Mouse (Mus musculus) MEL (cell line): ENCODE data around the gene Elfn2. TPM values are rescaled to one million over a fixed set of nuclear protein-coding genes. Genes with fewer than 3 reads are reported as not detected.

ENCODE experiments used
- DNase-seq: peaks from one replicate; pipeline ENCODE4 v3.0.0; 2011; ENCODE audit warnings: low read depth, low spot score
- H3K27ac ChIP-seq: 2 replicates; pipeline ENCODE4 v1.5.1; 2012; ENCODE audit warnings: low read depth, mild to moderate bottlenecking, control low read depth, low read length, moderate library complexity; ENCODE audit not compliant: control insufficient read depth
- H3K27me3 ChIP-seq, 2 experiments: fragments of 150-350 bp in 1 of 2; sonication (generic) in 1 of 2; 2 replicates each; pipeline ENCODE4 v1.6.1; 2012; ENCODE audit warnings: low read length in 2 of 2, mild to moderate bottlenecking in 2 of 2, improper control_type of control experiment in 1 of 2, moderate library complexity in 1 of 2; ENCODE audit not compliant: insufficient read depth in 2 of 2, control insufficient read depth in 1 of 2
- H3K36me3 ChIP-seq, 2 experiments: 2 replicates each; pipeline ENCODE4 v1.6.1; 2012 to 2014; ENCODE audit warnings: low read length in 2 of 2, improper control_type of control experiment in 1 of 2, inconsistent platforms in 1 of 2, mild to moderate bottlenecking in 1 of 2; ENCODE audit not compliant: insufficient read depth in 2 of 2, control insufficient read depth in 1 of 2
- H3K4me1 ChIP-seq, 2 experiments: fragments of 150-350 bp in 1 of 2; sonication (generic) in 1 of 2; 2 replicates each; pipeline ENCODE4 v1.6.1; 2012; ENCODE audit warnings: low read length in 2 of 2, improper control_type of control experiment in 1 of 2, mild to moderate bottlenecking in 1 of 2; ENCODE audit not compliant: insufficient read depth in 2 of 2, control insufficient read depth in 1 of 2
- H3K4me3 ChIP-seq, 2 experiments: fragments of 150-350 bp in 1 of 2; sonication (generic) in 1 of 2; 2 replicates each; pipeline ENCODE4 v1.5.1; 2012; ENCODE audit warnings: low read depth in 2 of 2, low read length in 2 of 2, mild to moderate bottlenecking in 2 of 2, moderate library complexity in 2 of 2, control low read depth in 1 of 2, improper control_type of control experiment in 1 of 2; ENCODE audit not compliant: control insufficient read depth in 1 of 2, insufficient read depth in 1 of 2
- H3K79me2 ChIP-seq: 2 replicates; pipeline ENCODE4 v1.6.1; 2012; ENCODE audit warnings: mild to moderate bottlenecking, low read length, moderate library complexity; ENCODE audit not compliant: control insufficient read depth, poor library complexity, insufficient read depth
- H3K9ac ChIP-seq: 2 replicates; pipeline ENCODE4 v1.6.1; 2012; ENCODE audit warnings: low read depth, mild to moderate bottlenecking, control low read depth, low read length, moderate library complexity; ENCODE audit not compliant: control insufficient read depth, poor library complexity, severe bottlenecking
- H3K9me3 ChIP-seq: fragments of 150-350 bp; sonication (generic); replicated peaks from 2 replicates; pipeline ENCODE4 v1.6.1; 2012; ENCODE audit warnings: mild to moderate bottlenecking, low read length, improper control_type of control experiment, moderate library complexity; ENCODE audit not compliant: insufficient read depth
- BHLHE40 ChIP-seq: IDR thresholded peaks from 2 replicates; pipeline ENCODE4 v1.6.1; 2012; ENCODE audit warnings: low read depth, mild to moderate bottlenecking, inconsistent platforms, low read length, improper control_type of control experiment, borderline replicate concordance
- CHD1 ChIP-seq: IDR thresholded peaks from 2 replicates; pipeline ENCODE4 v1.6.1; 2012; ENCODE audit warnings: low read depth, mild to moderate bottlenecking, inconsistent platforms, low read length, improper control_type of control experiment
- CHD2 ChIP-seq: IDR thresholded peaks from 2 replicates; pipeline ENCODE4 v1.6.1; 2011; ENCODE audit warnings: low read length, improper control_type of control experiment
- CTCF ChIP-seq, 3 experiments: IDR thresholded peaks in 2 of 3; conservative IDR thresholded peaks in 1 of 3; 2 replicates each; pipeline ENCODE4 v1.5.1; 2011 to 2012; ENCODE audit warnings: low read length in 3 of 3, low read depth in 2 of 3, mild to moderate bottlenecking in 2 of 3, improper control_type of control experiment in 1 of 3, inconsistent platforms in 1 of 3, mixed read lengths in 1 of 3, moderate library complexity in 1 of 3; ENCODE audit not compliant: control insufficient read depth in 1 of 3, insufficient read depth in 1 of 3, poor library complexity in 1 of 3, severe bottlenecking in 1 of 3
- ELF1 ChIP-seq: IDR thresholded peaks from 2 replicates; pipeline ENCODE4 v1.6.1; 2014; ENCODE audit warnings: low read depth, mild to moderate bottlenecking, inconsistent platforms, low read length, improper control_type of control experiment, moderate library complexity
- ETS1 ChIP-seq: IDR thresholded peaks from 2 replicates; pipeline ENCODE4 v1.6.1; 2012; ENCODE audit warnings: low read depth, mild to moderate bottlenecking, inconsistent platforms, low read length, improper control_type of control experiment, moderate library complexity
- HCFC1 ChIP-seq: IDR thresholded peaks from 2 replicates; pipeline ENCODE4 v1.6.1; 2012; ENCODE audit warnings: low read depth, mild to moderate bottlenecking, inconsistent platforms, low read length, improper control_type of control experiment, moderate library complexity
- JUND ChIP-seq: IDR thresholded peaks from 2 replicates; pipeline ENCODE4 v1.6.1; 2011; ENCODE audit warnings: low read depth, mild to moderate bottlenecking, improper control_type of control experiment, low read length
- KAT2A ChIP-seq: conservative IDR thresholded peaks from 2 replicates; pipeline ENCODE4 v1.6.1; 2012; ENCODE audit warnings: low read depth, low read length, improper control_type of control experiment, inconsistent platforms
- MAFK ChIP-seq: IDR thresholded peaks from 2 replicates; pipeline ENCODE4 v1.6.1; 2011; ENCODE audit warnings: low read depth, mild to moderate bottlenecking, low read length, improper control_type of control experiment, borderline replicate concordance
- MEF2A ChIP-seq: IDR thresholded peaks from 2 replicates; pipeline ENCODE4 v1.6.1; 2014; ENCODE audit warnings: low read depth, mild to moderate bottlenecking, inconsistent platforms, low read length, improper control_type of control experiment; ENCODE audit not compliant: poor library complexity, insufficient replicate concordance, severe bottlenecking; ENCODE audit errors: extremely low read depth
- MYB ChIP-seq: IDR thresholded peaks from 2 replicates; pipeline ENCODE4 v1.6.1; 2011; ENCODE audit warnings: mild to moderate bottlenecking, low read depth, low read length, improper control_type of control experiment
- MYC ChIP-seq: IDR thresholded peaks from 2 replicates; pipeline ENCODE4 v1.6.1; 2011; ENCODE audit warnings: low read depth, mild to moderate bottlenecking, low read length, improper control_type of control experiment, moderate library complexity
- NRF1 ChIP-seq: IDR thresholded peaks from 2 replicates; pipeline ENCODE4 v1.6.1; 2014; ENCODE audit warnings: low read depth, mild to moderate bottlenecking, inconsistent platforms, low read length, improper control_type of control experiment, moderate library complexity; ENCODE audit not compliant: poor library complexity, insufficient read depth, severe bottlenecking
- POLR2A ChIP-seq, 2 experiments: IDR thresholded peaks; 2 replicates each; pipeline ENCODE4 v1.6.1; 2011 to 2012; ENCODE audit warnings: low read length in 2 of 2, mild to moderate bottlenecking in 2 of 2, control low read depth in 1 of 2, improper control_type of control experiment in 1 of 2, low read depth in 1 of 2, moderate library complexity in 1 of 2; ENCODE audit not compliant: control insufficient read depth in 1 of 2, insufficient read depth in 1 of 2, poor library complexity in 1 of 2
- POLR2AphosphoS2 ChIP-seq: IDR thresholded peaks from 2 replicates; pipeline ENCODE4 v1.6.1; 2011; ENCODE audit warnings: low read length, improper control_type of control experiment
- RAD21 ChIP-seq: IDR thresholded peaks from 2 replicates; pipeline ENCODE4 v1.6.1; 2011; ENCODE audit warnings: mild to moderate bottlenecking, low read depth, low read length, improper control_type of control experiment
- RCOR1 ChIP-seq: IDR thresholded peaks from 2 replicates; pipeline ENCODE4 v1.6.1; 2012; ENCODE audit warnings: low read depth, mild to moderate bottlenecking, inconsistent platforms, low read length, improper control_type of control experiment
- SIN3A ChIP-seq: IDR thresholded peaks from 2 replicates; pipeline ENCODE4 v1.6.1; 2012; ENCODE audit warnings: low read length, improper control_type of control experiment, inconsistent platforms
- TAL1 ChIP-seq: IDR thresholded peaks from 2 replicates; pipeline ENCODE4 v1.6.1; 2012; ENCODE audit warnings: mild to moderate bottlenecking, inconsistent platforms, low read length, moderate library complexity, mixed read lengths
- TBP ChIP-seq: IDR thresholded peaks from 2 replicates; pipeline ENCODE4 v1.8.0; 2011; ENCODE audit warnings: low read depth, low read length, improper control_type of control experiment
- TCF12 ChIP-seq: IDR thresholded peaks from 2 replicates; pipeline ENCODE4 v1.6.1; 2014; ENCODE audit warnings: low read depth, mild to moderate bottlenecking, inconsistent platforms, low read length, improper control_type of control experiment, moderate library complexity
- UBTF ChIP-seq: IDR thresholded peaks from 2 replicates; pipeline ENCODE4 v1.6.1; 2012; ENCODE audit warnings: low read depth, mild to moderate bottlenecking, inconsistent platforms, low read length, improper control_type of control experiment, moderate library complexity, borderline replicate concordance; ENCODE audit not compliant: insufficient read depth
- USF1 ChIP-seq: IDR thresholded peaks from 2 replicates; pipeline ENCODE4 v1.6.1; 2014; ENCODE audit warnings: low read depth, mild to moderate bottlenecking, inconsistent platforms, low read length, improper control_type of control experiment, moderate library complexity
- ZC3H11A ChIP-seq: IDR thresholded peaks from 2 replicates; pipeline ENCODE4 v1.6.1; 2012; ENCODE audit warnings: low read depth, mild to moderate bottlenecking, inconsistent platforms, low read length, improper control_type of control experiment
- ZKSCAN1 ChIP-seq: IDR thresholded peaks from 2 replicates; pipeline ENCODE4 v1.6.1; 2012; ENCODE audit warnings: low read depth, mild to moderate bottlenecking, inconsistent platforms, low read length, improper control_type of control experiment, moderate library complexity
- ZNF384 ChIP-seq: IDR thresholded peaks from 2 replicates; pipeline ENCODE4 v1.6.1; 2012; ENCODE audit warnings: low read depth, mild to moderate bottlenecking, inconsistent platforms, low read length, improper control_type of control experiment
- polyA plus RNA-seq, 2 experiments: library from polyadenylated mRNA; stranded (reverse) in 1 of 2; unstranded in 1 of 2; fragments of >175 nt in 1 of 2; fragments of >200 nt in 1 of 2; gene quantifications; 2 replicates each; pipeline versions ENCODE4 v1.2.1 to v1.2.4; 2012; ENCODE audit warnings: low replicate concordance in 2 of 2, low read depth in 1 of 2; ENCODE audit not compliant: insufficient read length in 2 of 2, insufficient read depth in 1 of 2, missing spikeins in 1 of 2
- total RNA-seq: library from RNA; depleted of rRNA; stranded (reverse); fragments of 300-350 nt; gene quantifications from 2 replicates; pipeline ENCODE4 v1.2.3, GENCODE M21; 2012

Elfn2 gene
- total and polyA plus RNA-seq, 3 experiments: 0.04 to 0.15 TPM; not detected in 1

GRCm38 (mm10) chr15:78670341-78670740, 48.2 kb downstream of the Elfn2 start:
- Histone ChIP-seq H3K36me3 (no peaks in the 10 kb centered on the region), H3K4me1 (peaks cover 0 to 3% of the 10 kb centered on the region in 2 experiments; a peak in 1 of 4 replicates), H3K27ac (no peak overlapping the region), H3K79me2 (no peaks in the 10 kb centered on the region), H3K9me3 (no peaks in the 10 kb centered on the region), H3K4me3 (no peak overlapping the region), H3K9ac (no peak overlapping the region), H3K27me3 (no peaks in the 10 kb centered on the region)
- no peak for DNase-seq
- TF ChIP-seq ELF1: no peak
- no peak for TF ChIP-seq ETS1
- no peak for TF ChIP-seq SIN3A
- TF ChIP-seq MAFK: no peak
- TF ChIP-seq POLR2A (IDR thresholded peaks at IDR 0.05; ENCODE audit: control insufficient read depth in 1 of 2, insufficient read depth in 1 of 2, low read depth in 1 of 2, low read length in 2 of 2, poor library complexity in 1 of 2): no peak
- no peak for TF ChIP-seq HCFC1
- TF ChIP-seq MEF2A: no peak
- TF ChIP-seq MYB: no peak
- TF ChIP-seq MYC: no peak
- no peak for TF ChIP-seq RAD21
- no peak for TF ChIP-seq ZNF384
- no peak for TF ChIP-seq UBTF
- TF ChIP-seq TBP: no peak
- no peak for TF ChIP-seq CTCF (IDR thresholded peaks at IDR 0.05 in 2 of 3, conservative IDR thresholded peaks at IDR 0.05 in 1 of 3; ENCODE audit: control insufficient read depth in 1 of 3, insufficient read depth in 1 of 3, low read depth in 2 of 3, low read length in 3 of 3, poor library complexity in 1 of 3, severe bottlenecking in 1 of 3)
- no peak for TF ChIP-seq BHLHE40
- TF ChIP-seq ZKSCAN1: no peak

- no peak for DNase-seq
- no peaks in the 10 kb centered on the region for H3K79me2 ChIP-seq
- no peak overlapping the region for H3K4me3 ChIP-seq
- no peak overlapping the region for H3K9ac ChIP-seq
- peaks cover 0 to 3% of the 10 kb centered on the region in 2 experiments; a peak in 1 of 4 replicates for H3K4me1 ChIP-seq
- H3K36me3 ChIP-seq: no peaks in the 10 kb centered on the region
- no peaks in the 10 kb centered on the region for H3K27me3 ChIP-seq
- TF ChIP-seq CHD2: no peak
- TF ChIP-seq RCOR1: no peak
- TF ChIP-seq JUND: no peak
- no peak for TF ChIP-seq MYB
- TF ChIP-seq HCFC1: no peak
- TF ChIP-seq USF1: no peak
- TF ChIP-seq ELF1: no peak
- TF ChIP-seq ZKSCAN1: no peak
- TF ChIP-seq POLR2AphosphoS2: no peak
- no peak for TF ChIP-seq TCF12
- no peak for TF ChIP-seq NRF1
- no peak for TF ChIP-seq TAL1
- no peak for TF ChIP-seq KAT2A
- no peak for TF ChIP-seq MEF2A
- no peak for TF ChIP-seq BHLHE40
- no peak for TF ChIP-seq CHD1
- TF ChIP-seq ZC3H11A: no peak
- TF ChIP-seq, all 39 proteins: peak for 0
- no peaks in the 10 kb centered on the region for H3K9me3 ChIP-seq
- H3K27ac ChIP-seq: no peak overlapping the region
These were observed 49.2 kb downstream of the Elfn2 start for GRCm38 (mm10) chr15:78669221-78669871.
